Mouse (Mus musculus): Measurements from ENCODE around the gene Irs1. TPM values are rescaled to one million over a fixed set of nuclear protein-coding genes. Genes with fewer than 3 reads are reported as not detected.

Gene Irs1
- polyA plus RNA-seq, 1 experiment from 2014 or later = 1.7 TPM

- Histone ChIP-seq H3K27ac (ENCODE audit: low read length) (no peak overlapping the region), H3K9me3 (replicated peaks; ENCODE audit: control insufficient read depth, low read length) (no peaks in the 10 kb centered on the region), H3K4me3 (ENCODE audit: low read depth, low read length) (no peak overlapping the region), H3K4me1 (ENCODE audit: control insufficient read depth, low read depth, low read length) (no peaks in the 10 kb centered on the region), H3K4me2 (ENCODE audit: low read depth, low read length) (no peak overlapping the region), H3K9ac (ENCODE audit: low read depth, low read length) (no peak overlapping the region), H3K36me3 (ENCODE audit: control insufficient read depth, insufficient read depth) (no peaks in the 10 kb centered on the region), H3K27me3 (ENCODE audit: control insufficient read depth, insufficient read depth, low read depth, low read length) (no peaks in the 10 kb centered on the region)
- WGBS (ENCODE audit: insufficient replicate concordance) = 55% methylated on average over 10 of the region's 10 CpGs
- peak; percentile 53 for ATAC-seq (ENCODE audit: low read depth)
These were observed 43.8 kb downstream of the Irs1 start for GRCm38 (mm10) chr1:82247221-82247951.

- WGBS (ENCODE audit: insufficient replicate concordance) = 43% methylated on average over 5 of the region's 5 CpGs
- Histone ChIP-seq H3K9ac (ENCODE audit: low read depth, low read length) (no peak overlapping the region), H3K4me3 (ENCODE audit: low read depth, low read length) (no peak overlapping the region)
These were observed 46.2 kb downstream of the Irs1 start for GRCm38 (mm10) chr1:82245002-82245401.

GRCm38 (mm10) chr1:82243260-82243825 is 47.9 kb downstream of the Irs1 start:
- 49% methylated on average over 6 of the region's 6 CpGs for WGBS (ENCODE audit: insufficient replicate concordance)
- no peak for ATAC-seq (ENCODE audit: low read depth)

More at GRCm38 (mm10) chr1:82245002-82245401, 46.2 kb downstream of the Irs1 start:
- Histone ChIP-seq H3K27ac (ENCODE audit: low read length) (no peak overlapping the region), H3K36me3 (ENCODE audit: control insufficient read depth, insufficient read depth) (no peaks in the 10 kb centered on the region), H3K4me1 (ENCODE audit: control insufficient read depth, low read depth, low read length) (no peaks in the 10 kb centered on the region), H3K27me3 (ENCODE audit: control insufficient read depth, insufficient read depth, low read depth, low read length) (no peaks in the 10 kb centered on the region), H3K4me2 (ENCODE audit: low read depth, low read length) (no peak overlapping the region), H3K9me3 (replicated peaks; ENCODE audit: control insufficient read depth, low read length) (no peaks in the 10 kb centered on the region)
- ATAC-seq (ENCODE audit: low read depth) = no peak

GRCm38 (mm10) chr1:82239409-82240201 is 51.6 kb downstream of the Irs1 start:
- 62% methylated on average over 3 of the region's 3 CpGs for WGBS (ENCODE audit: insufficient replicate concordance)
- peak overlapping the region; percentile 20; the same call in 1 of the 2 replicates for H3K27ac ChIP-seq (ENCODE audit: low read length)
- no peak overlapping the region for H3K9ac ChIP-seq (ENCODE audit: low read depth, low read length)

More at GRCm38 (mm10) chr1:82243260-82243825, 47.9 kb downstream of the Irs1 start:
- Histone ChIP-seq H3K9me3 (replicated peaks; ENCODE audit: control insufficient read depth, low read length) (no peaks in the 10 kb centered on the region), H3K27ac (ENCODE audit: low read length) (no peak overlapping the region), H3K4me2 (ENCODE audit: low read depth, low read length) (no peak overlapping the region), H3K4me3 (ENCODE audit: low read depth, low read length) (no peak overlapping the region), H3K4me1 (ENCODE audit: control insufficient read depth, low read depth, low read length) (no peaks in the 10 kb centered on the region), H3K36me3 (ENCODE audit: control insufficient read depth, insufficient read depth) (no peaks in the 10 kb centered on the region), H3K9ac (ENCODE audit: low read depth, low read length) (no peak overlapping the region), H3K27me3 (ENCODE audit: control insufficient read depth, insufficient read depth, low read depth, low read length) (no peaks in the 10 kb centered on the region)

GRCm38 (mm10) chr1:82238245-82238644 is 53.0 kb downstream of the Irs1 start:
- no peak overlapping the region for H3K9ac ChIP-seq (ENCODE audit: low read depth, low read length)
- no peaks in the 10 kb centered on the region for H3K27me3 ChIP-seq (ENCODE audit: control insufficient read depth, insufficient read depth, low read depth, low read length)
- H3K36me3 ChIP-seq (ENCODE audit: control insufficient read depth, insufficient read depth) = no peaks in the 10 kb centered on the region
- H3K4me1 ChIP-seq (ENCODE audit: control insufficient read depth, low read depth, low read length) = no peaks in the 10 kb centered on the region
- H3K9me3 ChIP-seq (replicated peaks; ENCODE audit: control insufficient read depth, low read length) = no peaks in the 10 kb centered on the region
- H3K4me2 ChIP-seq (ENCODE audit: low read depth, low read length) = no peak overlapping the region
- ATAC-seq (ENCODE audit: low read depth) = no peak; the same call in 1 of the 2 replicates
- WGBS (ENCODE audit: insufficient replicate concordance) = 51% methylated on average over 4 of the region's 4 CpGs
- 0 out of 2 replicates have a peak overlapping the region, but pooled peaks have one; percentile 2 for H3K27ac ChIP-seq (ENCODE audit: low read length)
- no peak overlapping the region for H3K4me3 ChIP-seq (ENCODE audit: low read depth, low read length)

More at GRCm38 (mm10) chr1:82239409-82240201, 51.6 kb downstream of the Irs1 start:
- ATAC-seq (ENCODE audit: low read depth) = peak; percentile 77
- Histone ChIP-seq H3K4me3 (ENCODE audit: low read depth, low read length) (no peak overlapping the region), H3K36me3 (ENCODE audit: control insufficient read depth, insufficient read depth) (no peaks in the 10 kb centered on the region), H3K4me2 (ENCODE audit: low read depth, low read length) (no peak overlapping the region), H3K4me1 (ENCODE audit: control insufficient read depth, low read depth, low read length) (no peaks in the 10 kb centered on the region), H3K27me3 (ENCODE audit: control insufficient read depth, insufficient read depth, low read depth, low read length) (no peaks in the 10 kb centered on the region), H3K9me3 (replicated peaks; ENCODE audit: control insufficient read depth, low read length) (no peaks in the 10 kb centered on the region)

- no peaks in the 10 kb centered on the region for H3K27me3 ChIP-seq (ENCODE audit: control insufficient read depth, insufficient read depth, low read depth, low read length)
- WGBS (ENCODE audit: insufficient replicate concordance) = 46% methylated on average over 3 of the region's 3 CpGs
- H3K27ac ChIP-seq (ENCODE audit: low read length) = peak overlapping the region; percentile 51
- H3K4me2 ChIP-seq (ENCODE audit: low read depth, low read length) = no peak overlapping the region
- H3K4me1 ChIP-seq (ENCODE audit: control insufficient read depth, low read depth, low read length) = no peaks in the 10 kb centered on the region
- ATAC-seq (ENCODE audit: low read depth) = no peak
- H3K9ac ChIP-seq (ENCODE audit: low read depth, low read length) = no peak overlapping the region
- H3K4me3 ChIP-seq (ENCODE audit: low read depth, low read length) = no peak overlapping the region
- H3K9me3 ChIP-seq (replicated peaks; ENCODE audit: control insufficient read depth, low read length) = no peaks in the 10 kb centered on the region
- no peaks in the 10 kb centered on the region for H3K36me3 ChIP-seq (ENCODE audit: control insufficient read depth, insufficient read depth)
These were observed 55.6 kb downstream of the Irs1 start for GRCm38 (mm10) chr1:82235455-82236104.

- H3K4me3 ChIP-seq (ENCODE audit: low read depth, low read length) = no peak overlapping the region
- H3K9me3 ChIP-seq (replicated peaks; ENCODE audit: control insufficient read depth, low read length) = no peaks in the 10 kb centered on the region
- no peaks in the 10 kb centered on the region for H3K36me3 ChIP-seq (ENCODE audit: control insufficient read depth, insufficient read depth)
- no peaks in the 10 kb centered on the region for H3K27me3 ChIP-seq (ENCODE audit: control insufficient read depth, insufficient read depth, low read depth, low read length)
- no peaks in the 10 kb centered on the region for H3K4me1 ChIP-seq (ENCODE audit: control insufficient read depth, low read depth, low read length)
- no peak overlapping the region for H3K4me2 ChIP-seq (ENCODE audit: low read depth, low read length)
- H3K27ac ChIP-seq (ENCODE audit: low read length) = no peak overlapping the region
- peak; percentile 56 for ATAC-seq (ENCODE audit: low read depth)
- H3K9ac ChIP-seq (ENCODE audit: low read depth, low read length) = no peak overlapping the region
- WGBS (ENCODE audit: insufficient replicate concordance) = 39% methylated on average over 3 of the region's 3 CpGs
These were observed 56.6 kb downstream of the Irs1 start for GRCm38 (mm10) chr1:82234616-82235015.

GRCm38 (mm10) chr1:82232812-82233211 is 58.4 kb downstream of the Irs1 start, which contains the start of gene Gm9747:
Gene Gm9747, plus strand, starts transcription at chr1:82233112.
- H3K27ac ChIP-seq (ENCODE audit: low read length) = no peak within 1 kb of the TSS
- H3K4me3 ChIP-seq (ENCODE audit: low read depth, low read length) = no peak within 1 kb of the TSS
- H3K9me3 ChIP-seq (replicated peaks; ENCODE audit: control insufficient read depth, low read length) = no peaks in the 10 kb centered on the region
- no peaks in the 10 kb centered on the region for H3K27me3 ChIP-seq (ENCODE audit: control insufficient read depth, insufficient read depth, low read depth, low read length)
- no peak within 1 kb of the TSS for H3K9ac ChIP-seq (ENCODE audit: low read depth, low read length)
- H3K4me2 ChIP-seq (ENCODE audit: low read depth, low read length) = no peak within 1 kb of the TSS
- ATAC-seq (ENCODE audit: low read depth) = no peak
- WGBS (ENCODE audit: insufficient replicate concordance) = 62% methylated on average over 3 of the region's 3 CpGs
- no peaks in the 10 kb centered on the region for H3K36me3 ChIP-seq (ENCODE audit: control insufficient read depth, insufficient read depth)
- no peaks in the 10 kb centered on the region for H3K4me1 ChIP-seq (ENCODE audit: control insufficient read depth, low read depth, low read length)
